Mouse (Mus musculus): ENCODE measurements at regions not wholly inside any gene's neighbourhood (a gene's known extent, or its start where the extent isn't known, plus 50 kb on each side); places are given as distances from the start of the nearest gene placed in this dataset.

DNA sequence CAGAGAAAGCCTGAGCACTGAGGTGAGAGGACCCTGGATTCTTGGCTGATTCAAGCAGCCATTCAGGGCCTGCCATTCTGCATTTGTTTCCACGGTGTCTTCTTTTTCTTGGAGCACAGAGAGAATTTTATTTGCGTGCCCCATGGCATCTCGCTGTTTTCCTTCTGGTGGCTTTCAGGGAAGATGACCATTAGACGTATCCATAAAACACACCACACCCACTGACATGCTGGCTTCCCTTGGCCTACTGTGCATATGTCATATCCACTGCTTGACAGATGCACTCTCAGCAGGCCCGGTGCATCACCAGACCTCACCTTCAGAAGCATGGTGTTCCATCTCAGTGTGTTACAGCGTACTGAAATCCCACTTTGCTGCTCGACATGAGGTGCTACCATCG is 131.0 kb upstream of the Cnr1 start:
- DNase-seq (ENCODE audit: low spot score in 2 of 2): no peak

DNA sequence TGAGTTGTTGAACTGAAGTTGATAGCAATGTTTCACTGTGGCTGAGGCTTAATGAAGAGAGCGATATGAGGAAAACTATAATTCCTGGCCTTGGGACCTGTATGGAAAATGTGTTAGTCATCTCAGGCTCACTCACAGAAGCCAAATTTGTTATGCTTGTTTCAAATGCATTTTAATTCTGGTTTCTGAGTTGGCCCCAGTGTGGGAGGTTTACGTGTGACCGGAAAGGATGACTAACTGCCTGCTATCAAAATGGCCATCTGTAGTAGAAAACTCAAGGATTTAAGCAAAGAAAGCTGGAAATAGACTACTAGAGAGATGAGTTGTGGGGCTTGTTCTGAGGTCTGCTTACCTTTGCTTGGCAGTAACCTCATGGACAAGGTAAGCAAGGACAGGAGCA is 128.9 kb upstream of the Cnr1 start:
- DNase-seq (ENCODE audit: low spot score in 2 of 2): no peak

DNA sequence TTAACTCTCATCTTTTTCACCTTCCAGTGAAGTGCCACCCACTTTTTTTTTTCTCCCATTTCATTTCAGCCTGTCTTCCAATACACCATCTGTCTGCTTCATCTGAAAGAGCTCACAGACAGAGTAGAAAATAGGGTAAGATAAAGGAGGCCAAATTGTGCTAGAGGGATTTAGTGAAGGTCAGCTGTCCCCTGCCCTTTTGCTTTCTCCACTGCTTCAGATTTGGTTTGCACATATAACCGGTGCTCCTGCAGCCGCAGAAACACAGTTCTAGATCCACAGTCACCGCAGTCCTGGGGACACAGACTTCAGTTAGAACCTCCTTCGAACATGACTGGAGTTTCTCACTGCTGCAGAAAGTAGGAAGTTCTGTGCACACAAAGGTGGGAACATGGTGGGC is 126.4 kb upstream of the Cnr1 start:
- DNase-seq (ENCODE audit: low spot score in 2 of 2): no peak

DNA sequence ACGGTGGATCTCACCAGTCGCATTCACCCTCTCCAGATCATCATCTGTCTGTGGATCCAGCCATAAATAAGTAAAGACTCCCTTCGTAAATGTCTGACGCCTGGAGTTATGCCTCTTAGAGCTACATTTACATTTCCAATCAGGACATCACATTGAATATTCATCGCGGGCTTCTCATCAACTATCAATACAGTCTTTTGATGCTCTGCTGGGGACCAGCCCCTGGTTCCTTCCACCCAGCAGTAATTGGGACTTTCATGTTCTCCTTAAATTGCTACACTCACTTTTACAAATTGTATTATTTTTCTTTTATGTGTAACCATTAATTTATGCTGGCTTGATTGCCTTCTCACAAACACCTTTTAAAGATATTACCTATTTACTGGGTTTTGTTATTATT is 125.7 kb upstream of the Cnr1 start:
- no peak for DNase-seq (ENCODE audit: low spot score in 2 of 2)

DNA sequence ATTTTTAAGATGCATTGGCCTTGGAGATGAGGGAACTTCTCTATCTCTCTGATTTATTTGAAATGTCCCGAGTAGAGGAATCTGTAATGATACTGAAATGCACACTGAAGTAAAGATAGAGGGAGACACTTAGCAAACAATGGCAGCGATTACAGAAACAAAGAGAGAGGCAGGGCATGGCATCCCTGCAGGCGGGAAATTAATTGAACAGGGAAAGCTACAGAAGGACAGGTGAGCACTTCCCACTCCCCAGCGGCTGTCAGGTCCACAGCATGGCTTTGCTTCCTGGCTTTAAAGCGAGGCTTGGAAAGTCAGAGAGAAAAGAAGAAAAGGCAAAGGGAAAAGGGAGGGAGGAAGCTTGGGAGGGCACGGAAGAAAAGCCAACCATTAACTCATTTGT is 125.3 kb upstream of the Cnr1 start:
- DNase-seq (ENCODE audit: low spot score in 2 of 2): no peak

DNA sequence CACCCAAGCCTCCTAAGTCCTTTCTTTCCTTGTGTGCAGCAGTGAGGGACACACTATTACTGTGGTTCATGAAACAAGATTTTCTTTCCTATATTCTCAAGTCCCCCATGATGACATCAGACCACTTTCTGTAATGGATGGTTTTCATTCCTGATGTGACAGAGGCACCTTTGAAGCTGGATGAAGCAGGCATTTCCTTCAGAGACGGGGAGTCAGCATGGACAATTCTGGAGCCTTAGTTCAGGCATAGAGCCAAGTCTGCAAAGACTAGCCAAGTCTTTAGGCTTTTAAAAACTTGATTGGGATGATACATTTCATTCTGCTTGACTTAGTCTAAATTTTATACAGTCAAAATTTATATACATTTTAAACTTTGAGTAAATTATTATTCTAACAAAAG is 124.6 kb upstream of the Cnr1 start:
- no peak for DNase-seq (ENCODE audit: low spot score in 2 of 2)

DNA sequence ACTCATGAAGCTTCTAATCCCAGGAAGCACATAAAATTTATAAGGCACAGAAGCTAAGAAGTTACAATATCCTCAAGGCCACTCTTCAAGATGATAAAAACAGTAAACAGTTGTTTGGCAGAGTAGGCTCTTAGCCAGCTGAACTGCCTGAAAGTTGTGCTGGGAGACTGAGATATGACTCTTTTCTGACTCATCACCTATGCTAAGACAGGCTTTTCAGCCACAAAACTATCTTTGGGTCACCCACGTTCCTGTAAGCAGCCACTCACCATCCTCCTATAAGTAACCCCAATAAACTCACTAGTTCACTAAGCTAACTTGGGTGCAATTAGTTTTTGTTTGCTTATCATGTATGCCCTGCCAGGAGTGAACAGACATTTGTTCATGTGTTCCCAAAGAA is 112.1 kb upstream of the Cnr1 start:
- no peak for DNase-seq (ENCODE audit: low spot score in 2 of 2)

DNA sequence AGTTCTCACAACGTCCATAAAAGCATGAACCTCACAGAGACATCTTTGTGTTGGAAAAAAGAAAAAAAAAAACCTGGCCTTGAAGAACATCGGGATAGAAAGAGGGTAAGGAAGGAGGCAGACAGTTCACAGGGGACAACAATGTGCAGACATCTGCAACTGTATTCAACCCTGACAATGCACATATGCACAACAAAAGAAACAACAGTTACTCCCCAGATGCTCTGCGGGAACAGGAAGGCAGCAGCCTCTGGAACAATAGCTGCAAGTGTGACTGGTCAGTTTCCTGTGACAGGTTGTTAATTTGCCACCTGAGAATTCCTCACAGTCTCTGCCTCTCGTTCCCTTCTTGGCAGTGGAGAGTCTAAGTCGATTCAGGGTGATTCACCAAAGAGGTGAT is 100.5 kb upstream of the Cnr1 start:
- no peak for DNase-seq (ENCODE audit: low spot score in 2 of 2)

DNA sequence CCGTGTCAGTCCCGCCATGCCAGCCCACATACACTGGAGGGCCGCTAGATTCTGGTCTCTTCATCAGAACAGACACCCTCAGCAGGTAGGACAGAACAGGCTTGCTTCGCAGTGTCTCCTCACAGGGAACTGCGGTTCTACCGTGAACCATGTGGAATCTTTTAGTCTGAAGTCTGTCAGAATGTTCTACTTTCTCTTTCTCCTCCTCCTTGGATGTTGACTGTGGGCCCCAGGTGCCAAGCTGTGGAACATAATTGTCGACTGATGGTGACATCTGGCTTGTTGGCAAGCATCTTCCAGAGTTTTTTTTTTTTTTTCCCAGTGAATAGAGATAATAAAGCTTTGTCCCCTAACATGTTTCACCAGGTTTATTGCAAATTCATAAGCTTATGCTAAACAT is 91.3 kb upstream of the Cnr1 start:
- no peak for DNase-seq (ENCODE audit: low spot score in 2 of 2)

DNA sequence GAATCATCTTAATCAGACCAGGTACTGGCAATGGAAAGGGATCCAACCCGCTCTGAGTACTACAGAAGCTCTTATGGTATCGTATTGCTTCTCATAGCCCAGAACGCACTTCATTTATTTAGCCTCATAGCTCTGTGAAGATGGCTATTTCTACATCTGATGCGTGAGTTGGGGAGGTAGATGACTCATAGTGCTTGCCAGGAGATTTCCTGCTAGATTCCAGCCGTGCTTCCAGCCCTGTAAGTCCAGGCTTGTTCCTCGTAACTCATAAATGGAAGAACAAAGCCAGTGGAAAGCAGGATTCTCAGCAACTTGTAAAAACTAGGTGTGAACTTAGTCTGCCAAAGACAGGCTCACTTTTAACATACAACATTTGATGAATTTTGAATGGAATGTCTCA is 86.0 kb upstream of the Cnr1 start:
- no peak for DNase-seq (ENCODE audit: low spot score in 2 of 2)

DNA sequence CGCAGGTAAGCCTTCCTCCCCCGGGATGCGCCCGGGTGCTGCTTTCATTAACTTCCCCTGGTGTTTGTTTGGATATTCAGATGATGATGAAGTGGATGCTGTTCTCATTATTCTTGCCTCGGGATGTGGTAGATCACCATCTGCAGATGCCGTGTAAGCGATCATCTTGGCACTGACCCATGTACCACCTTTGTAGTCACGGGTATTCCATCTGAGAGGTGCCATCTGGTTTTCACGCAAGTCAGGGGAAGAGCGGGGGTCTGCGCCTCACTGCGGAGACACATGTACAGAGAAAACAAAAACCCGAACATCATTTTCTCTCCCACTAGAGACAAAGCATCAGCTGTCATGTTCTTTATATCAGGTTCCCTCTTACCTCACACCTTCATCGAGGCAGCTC is 84.3 kb upstream of the Cnr1 start:
- no peak for DNase-seq (ENCODE audit: low spot score in 2 of 2)

DNA sequence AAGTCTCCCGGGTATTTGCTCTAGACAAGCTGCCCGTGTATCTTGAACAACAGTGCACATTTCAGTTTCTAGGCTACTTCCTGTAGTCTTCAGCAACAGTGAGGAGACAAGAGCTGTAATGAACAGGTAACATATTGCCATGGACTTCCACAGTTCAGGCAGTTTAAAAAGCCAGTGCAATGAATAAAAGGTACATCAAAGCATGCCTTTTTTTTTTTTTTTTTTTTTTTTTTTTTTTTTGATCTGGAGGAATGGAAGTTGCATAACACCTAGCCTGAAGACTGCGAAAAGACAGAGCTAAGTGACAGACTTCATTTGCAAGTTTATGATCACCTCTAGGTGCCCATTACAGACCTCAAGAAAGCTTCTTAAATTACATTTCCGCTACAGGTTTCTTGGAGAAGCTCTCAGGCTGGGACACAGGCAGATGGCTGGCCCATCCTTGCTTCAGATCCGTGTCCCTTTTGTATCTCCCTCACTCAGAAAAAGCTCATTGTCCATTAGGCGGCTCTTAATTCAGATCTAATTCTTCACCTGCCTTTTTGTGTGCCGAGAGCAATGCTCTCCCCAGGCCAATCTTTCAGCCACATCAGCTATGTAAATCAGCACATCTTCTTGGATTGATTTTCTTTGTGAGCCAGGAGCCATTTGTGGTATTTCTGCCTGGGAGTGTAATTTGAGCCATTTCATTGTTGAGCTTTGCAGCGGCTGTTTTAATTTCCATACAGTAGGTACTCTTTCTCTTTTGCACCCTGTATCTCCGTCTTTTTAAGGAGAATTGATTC is 78.6 kb upstream of the Cnr1 start:
- DNase-seq (ENCODE audit: low spot score in 2 of 2): no peak

DNA sequence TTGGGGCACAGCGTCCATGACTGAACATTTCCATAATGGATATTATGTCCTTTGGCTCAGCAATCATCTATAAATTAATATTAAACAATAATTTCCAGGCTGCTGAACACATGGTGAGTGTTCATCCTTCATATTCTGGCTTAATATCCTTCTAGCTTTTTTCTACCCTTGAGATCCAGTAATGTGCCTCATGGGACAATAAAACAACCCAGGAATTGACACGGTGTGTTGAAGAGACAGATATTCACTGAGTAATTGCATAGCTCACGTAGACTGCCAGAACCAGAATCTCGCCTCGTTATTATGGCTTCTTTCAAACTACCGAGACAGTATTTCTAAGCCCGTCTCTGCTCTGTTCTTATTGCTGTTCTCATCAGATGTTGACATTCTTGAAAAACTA is 74.1 kb upstream of the Cnr1 start:
- DNase-seq (ENCODE audit: low spot score in 2 of 2): no peak

DNA sequence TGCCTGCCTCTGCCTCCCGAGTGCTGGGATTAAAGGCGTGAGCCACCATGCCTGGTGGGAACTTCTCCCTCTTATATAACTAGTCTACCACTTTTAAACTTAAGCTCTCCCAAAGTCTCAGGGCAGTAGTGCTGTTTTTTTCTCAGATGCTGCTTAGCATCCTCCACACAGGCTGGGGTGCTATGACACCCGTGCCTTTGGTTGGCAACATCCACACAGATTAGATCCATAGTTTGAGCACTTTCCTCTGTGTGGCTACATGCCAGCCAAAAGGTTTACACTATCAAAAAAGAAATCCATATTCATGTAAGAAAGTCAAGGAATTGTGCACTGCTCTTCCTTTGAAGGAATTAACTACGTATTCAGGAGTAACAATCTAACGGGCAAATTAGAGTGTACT is 72.1 kb upstream of the Cnr1 start:
- no peak for DNase-seq (ENCODE audit: low spot score in 2 of 2)

DNA sequence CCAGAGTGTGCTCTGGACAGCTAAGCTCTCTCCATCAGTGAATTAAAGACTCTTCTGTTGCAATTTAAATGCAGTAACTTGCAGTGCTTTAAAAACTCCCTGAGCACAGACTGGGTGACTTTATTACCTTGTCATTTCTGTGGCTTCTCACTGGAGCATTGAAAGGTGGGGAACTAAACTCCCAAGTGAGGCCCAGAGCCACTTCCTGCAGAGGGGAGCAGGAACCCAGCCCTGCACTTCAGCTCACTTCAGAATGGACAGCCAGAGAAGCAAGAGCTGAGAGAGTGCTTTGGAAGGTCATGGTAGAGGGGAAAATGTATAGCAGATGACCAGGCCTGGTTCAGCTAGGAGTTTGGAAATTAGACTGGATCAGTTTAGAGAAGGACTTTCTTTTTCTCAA is 69.3 kb upstream of the Cnr1 start:
- no peak for DNase-seq (ENCODE audit: low spot score in 2 of 2)

DNA sequence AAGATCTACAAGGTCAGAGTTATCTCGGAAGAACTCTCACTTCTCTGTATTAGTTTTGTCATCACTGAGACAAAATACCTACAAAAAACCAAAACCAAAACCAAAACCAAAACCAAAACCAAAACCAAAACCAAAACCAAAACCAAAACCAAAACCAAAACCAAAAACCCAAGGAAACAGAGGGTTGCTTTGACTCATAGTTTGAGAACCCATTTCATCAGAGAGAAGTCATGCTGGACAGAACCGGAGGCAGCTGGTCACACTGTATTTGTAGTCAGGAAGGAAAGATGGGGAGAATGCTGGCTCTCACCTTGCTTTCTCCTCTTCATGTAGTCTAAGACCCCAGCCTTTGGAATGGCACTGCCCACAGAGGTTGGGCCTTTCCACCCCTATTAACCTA is 57.3 kb upstream of the Cnr1 start:
- no peak for DNase-seq (ENCODE audit: low spot score in 2 of 2)

DNA sequence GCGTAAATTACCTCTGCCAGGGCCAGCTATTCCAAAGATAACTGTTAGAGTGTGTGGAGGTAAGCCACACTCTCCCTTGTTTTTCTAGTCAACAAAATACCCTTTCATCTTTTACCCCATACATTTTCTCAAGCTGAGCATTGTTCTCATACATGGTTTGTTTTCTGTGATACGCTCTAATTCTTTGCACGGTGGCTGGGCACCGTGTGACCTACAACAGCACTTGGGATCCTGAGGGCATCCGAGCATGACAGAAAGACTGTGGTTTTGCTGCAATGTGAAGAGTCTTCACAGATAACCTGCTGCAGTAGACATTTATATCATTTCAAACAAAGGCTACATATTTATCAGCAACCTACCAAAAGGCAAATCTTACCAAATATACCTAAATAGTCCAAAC is 55.1 kb upstream of the Cnr1 start:
- no peak for DNase-seq (ENCODE audit: low spot score in 2 of 2)

Measured in heart, adult 9 months (tissue).